Mouse (Mus musculus) testis, postnatal 10 days (tissue): ENCODE data around the gene Cops6.

Source experiments
- DNase-seq: peaks from one replicate; pipeline ENCODE4 v3.0.0; 2021; ENCODE audit warnings: low spot score

Cops6 gene

DNA sequence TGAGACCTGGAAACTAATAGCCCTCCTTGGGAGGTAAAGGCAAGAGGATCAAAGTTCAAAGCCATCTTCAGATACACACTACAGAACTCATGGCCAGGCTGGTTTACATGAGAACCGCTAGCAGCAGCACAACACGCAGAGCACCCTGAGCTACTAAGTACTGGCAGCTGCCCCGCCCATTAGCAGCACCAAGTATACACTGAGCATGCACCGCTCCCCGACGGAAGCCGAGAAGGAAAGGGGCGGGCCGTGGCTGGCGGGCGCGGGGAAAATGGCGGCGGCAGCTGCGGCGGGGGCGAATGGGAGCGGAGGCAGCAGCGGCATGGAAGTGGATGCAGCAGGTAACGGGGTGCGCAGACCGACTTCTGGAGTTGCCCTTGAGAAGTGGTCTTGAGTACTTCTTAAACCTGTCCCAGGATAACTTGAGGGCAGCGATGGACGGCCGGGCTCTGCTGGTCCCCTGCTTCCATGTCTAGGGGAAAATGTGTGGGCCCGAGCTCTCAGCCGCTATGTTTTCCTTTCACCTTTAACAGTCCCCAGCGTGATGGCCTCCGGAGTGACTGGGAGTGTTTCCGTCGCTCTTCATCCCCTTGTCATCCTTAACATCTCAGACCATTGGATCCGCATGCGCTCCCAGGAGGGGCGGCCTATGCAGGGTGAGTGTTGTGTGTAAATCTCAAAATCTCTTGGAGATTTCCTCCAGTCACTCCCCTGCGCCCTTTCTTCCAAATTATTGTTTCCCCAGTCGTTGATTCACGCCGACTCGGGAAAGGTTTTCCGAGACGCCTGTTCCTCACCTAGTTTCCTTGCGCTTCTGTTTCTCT lies at the start of gene Cops6:
Cops6 (plus strand) TSS at position 230 of the 824 bp plus-strand sequence.
- peak; percentile 97 for DNase-seq

GRCm38 (mm10) chr5:138116255-138117198 lies 44.3 kb upstream of the Cops6 start, which contains the start of gene Zscan21:
Zscan21 (plus strand) TSS chr5:138116903.
- peak; percentile 93 for DNase-seq

DNA sequence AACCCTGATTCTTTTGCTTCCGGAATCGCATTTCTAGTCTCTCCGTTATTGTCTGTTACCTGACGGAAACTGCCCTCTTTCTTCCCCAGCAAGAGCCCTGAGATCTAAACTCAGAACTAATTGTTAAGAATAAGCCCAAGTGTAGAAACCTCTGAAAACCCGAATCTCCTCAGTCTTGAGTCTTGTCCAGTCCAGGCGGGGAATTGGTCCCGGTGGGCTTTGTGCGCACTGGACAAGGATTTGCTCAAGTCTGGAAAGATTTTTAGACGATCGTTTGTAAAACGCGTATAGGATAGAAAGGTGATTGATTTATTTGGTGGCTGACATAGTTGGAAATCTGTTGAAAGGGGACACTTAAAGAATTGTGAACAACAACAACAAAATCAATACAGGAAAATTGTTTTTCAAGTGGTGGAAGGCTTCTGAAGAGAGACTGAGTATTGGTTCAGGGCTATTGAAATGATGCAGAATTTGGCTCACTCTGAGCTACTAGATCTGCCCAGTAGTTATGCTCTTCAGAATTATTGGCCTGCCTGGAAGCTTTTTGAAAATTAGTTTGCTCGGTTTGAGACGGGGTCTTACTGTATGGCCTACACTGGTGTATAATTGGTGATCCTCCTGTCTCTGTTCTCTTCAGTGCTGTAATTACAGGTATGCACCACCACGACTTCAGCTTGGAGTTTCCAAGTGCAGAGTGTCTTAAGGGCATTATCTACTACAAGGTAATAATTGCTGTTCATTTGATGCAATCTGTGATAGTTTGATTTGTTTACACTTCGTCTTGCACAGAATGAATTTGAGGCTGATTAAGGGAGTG lies 43.5 kb upstream of the Cops6 start:
- DNase-seq, result no peak

- no peak for DNase-seq
These were observed 42.8 kb upstream of the Cops6 start for GRCm38 (mm10) chr5:138118041-138118440.

GRCm38 (mm10) chr5:138132425-138133064 lies 28.3 kb upstream of the Cops6 start:
- DNase-seq, result no peak

DNA sequence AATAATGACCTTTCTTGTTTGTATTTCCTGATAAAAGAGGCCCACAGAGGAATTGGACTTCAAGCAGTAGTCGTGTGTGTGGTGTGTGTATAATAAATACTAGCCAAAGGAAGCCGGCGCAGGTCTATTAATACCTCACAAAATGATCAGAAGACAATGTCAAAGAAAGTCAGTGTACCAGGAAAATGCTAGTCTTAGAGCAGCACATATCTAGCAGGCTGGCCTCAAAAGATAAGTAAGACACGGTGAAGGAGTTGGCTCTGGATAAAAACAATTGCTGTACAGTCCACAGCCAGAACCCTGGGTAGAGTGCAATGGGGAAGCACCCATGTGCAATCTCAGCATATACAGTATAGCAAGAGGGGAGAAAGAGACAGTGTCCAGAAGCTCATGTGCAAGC lies 23.6 kb upstream of the Cops6 start:
- DNase-seq, result no peak

GRCm38 (mm10) chr5:138137935-138138549 lies 22.8 kb upstream of the Cops6 start:
- peak; percentile 49 for DNase-seq

DNA sequence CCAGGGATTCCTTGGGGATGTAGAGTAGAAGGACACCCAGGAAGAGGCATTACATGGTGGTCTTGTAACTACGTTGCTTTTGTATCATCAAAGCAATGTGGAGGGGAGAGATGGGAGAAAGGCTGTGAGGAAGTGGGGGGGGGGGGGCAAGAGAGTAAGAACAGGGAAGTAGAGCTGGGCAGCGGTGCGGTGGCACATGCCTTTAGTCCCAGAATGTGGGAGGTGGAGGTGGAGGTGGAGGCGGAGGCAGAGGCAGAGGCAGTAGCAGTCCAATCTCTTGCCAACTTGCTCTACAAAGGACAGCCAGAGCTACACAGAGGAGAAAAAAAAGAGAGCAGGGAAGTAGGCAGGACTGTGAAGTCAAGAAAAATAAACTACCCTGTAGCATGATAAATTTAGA lies 22.3 kb upstream of the Cops6 start:
- no peak for DNase-seq

GRCm38 (mm10) chr5:138154390-138154789 lies 6.5 kb upstream of the Cops6 start:
- no peak for DNase-seq

- peak; percentile 85 for DNase-seq
These were observed 5.4 kb upstream of the Cops6 start, which contains the start of gene Zfp113 for GRCm38 (mm10) chr5:138155443-138155976. Zfp113 (minus strand) TSS chr5:138155744.

- no peak for DNase-seq
These were observed 578 bp upstream of the Cops6 start for GRCm38 (mm10) chr5:138160224-138160762.

- DNase-seq, result no peak
These were observed 2.2 kb downstream of the Cops6 start for GRCm38 (mm10) chr5:138163046-138163445.

DNA sequence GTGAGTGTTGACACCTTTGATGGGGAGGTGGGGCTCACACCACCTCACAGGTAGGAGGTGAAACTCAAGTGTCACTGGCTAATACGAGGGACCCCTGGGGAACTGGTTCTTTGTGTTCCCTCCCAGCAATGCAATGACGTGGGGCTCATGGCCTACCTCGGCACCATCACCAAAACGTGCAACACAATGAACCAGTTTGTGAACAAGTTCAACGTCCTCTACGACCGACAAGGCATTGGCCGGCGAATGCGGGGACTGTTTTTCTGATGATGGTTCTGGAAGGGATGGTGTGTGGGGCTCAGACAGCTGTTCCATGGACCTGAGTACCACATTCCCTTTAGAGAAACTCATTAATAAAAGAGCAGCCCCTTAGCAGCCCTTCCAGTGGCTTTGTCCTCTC lies 2.7 kb downstream of the Cops6 start:
- DNase-seq, result no peak

DNA sequence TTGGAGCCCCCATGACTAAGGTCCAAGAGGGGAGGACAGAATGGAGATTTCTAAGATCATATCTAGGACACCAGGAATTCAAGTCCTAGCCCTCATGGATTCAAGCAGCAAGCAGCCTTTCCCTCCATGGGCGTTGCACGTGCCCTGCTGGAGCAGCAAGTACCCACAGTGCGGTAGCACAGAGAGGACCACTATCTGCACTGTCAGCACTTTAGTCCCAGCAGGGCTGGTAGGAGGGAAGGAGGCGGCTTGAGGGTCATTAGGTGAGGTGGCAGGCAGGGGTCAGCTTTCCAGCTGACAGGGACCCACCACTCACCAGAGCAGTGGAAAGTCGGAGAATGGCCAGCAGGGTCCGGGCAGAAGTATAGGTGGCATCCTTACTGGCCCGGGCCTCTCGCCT lies 4.7 kb downstream of the Cops6 start:
- no peak for DNase-seq

- DNase-seq, result peak; percentile 98
These were observed 10.2 kb downstream of the Cops6 start for GRCm38 (mm10) chr5:138170936-138171561.

- DNase-seq, result peak; percentile 97
These were observed 11.0 kb downstream of the Cops6 start, which contains the start of the genes Ap4m1 and Mcm7 for GRCm38 (mm10) chr5:138171695-138172491. Ap4m1 (plus strand) TSS chr5:138172002. Mcm7 (minus strand) TSS chr5:138172422.

DNA sequence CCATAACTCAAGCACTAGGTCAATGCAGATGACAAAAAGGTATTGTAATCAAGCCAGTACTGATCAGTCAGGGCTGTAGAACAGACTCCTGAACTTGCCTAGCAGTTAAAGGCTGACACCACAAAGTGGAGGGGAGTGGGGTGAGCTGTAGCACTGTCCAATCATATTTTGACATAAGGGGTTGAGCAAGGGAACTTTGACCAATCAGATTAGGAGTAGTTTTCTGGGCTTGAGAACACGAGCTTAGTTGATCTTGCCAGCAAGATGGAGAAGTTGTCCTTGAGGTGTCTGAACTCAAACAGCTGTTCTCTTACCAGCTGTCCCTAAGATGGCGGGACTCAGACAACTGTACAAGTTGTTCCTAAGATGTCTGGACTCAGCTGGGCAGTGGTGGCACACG lies 12.3 kb downstream of the Cops6 start:
- no peak for DNase-seq

DNA sequence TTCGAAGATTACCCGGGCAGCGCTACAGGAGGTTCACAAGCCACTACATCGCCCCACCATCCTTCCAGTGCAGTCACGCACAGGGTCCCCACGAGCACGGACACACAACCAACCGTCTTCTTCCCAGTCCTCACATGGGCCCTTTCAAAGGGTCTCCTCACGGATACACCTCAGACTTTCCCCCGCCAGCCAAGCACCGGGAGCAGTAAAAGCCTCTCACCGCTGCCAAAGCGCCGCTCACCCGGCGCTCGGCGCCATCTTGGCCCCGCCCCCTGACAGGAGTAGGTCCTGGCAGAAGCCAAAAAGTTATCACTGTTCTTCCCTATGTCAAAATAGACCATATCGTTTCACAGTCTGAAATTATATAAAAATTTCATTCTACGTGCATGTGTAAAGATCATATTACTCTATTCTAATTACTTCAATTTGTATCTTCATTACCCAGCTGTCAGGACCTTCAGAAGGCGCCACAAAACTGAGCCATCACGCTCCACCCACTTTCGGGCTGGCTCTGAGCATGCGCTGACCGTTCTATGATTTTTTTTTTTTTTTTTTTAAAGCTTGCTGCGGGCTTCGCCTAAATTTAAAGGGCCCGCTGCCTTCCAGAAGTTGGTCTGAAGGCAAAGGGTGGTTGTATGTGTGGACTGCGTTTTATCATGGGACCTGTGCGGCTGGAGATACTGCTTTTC lies 26.2 kb downstream of the Cops6 start, which contains the start of the genes Taf6 and Cnpy4:
Taf6 (minus strand) TSS at position 502 of the 689 bp plus-strand sequence.
Cnpy4 (plus strand) TSS at position 536 of the 689 bp plus-strand sequence.
- peak; percentile 91 for DNase-seq
